Mouse (Mus musculus) liver, embryonic 13.5 days (tissue): Measurements from ENCODE around the gene Cyb5r2. TPM values are rescaled to one million over a fixed set of nuclear protein-coding genes. Genes with fewer than 3 reads are reported as not detected.

Experiments
- ATAC-seq: fragments of 200-750 bp; cut with Nextera tagmentation; 2 replicates; pipeline ENCODE4 v1.8.0; 2017; ENCODE audit warnings: low read depth, mild to moderate bottlenecking, moderate number of reproducible peaks, moderate library complexity
- DNase-seq: peaks from one replicate; pipeline ENCODE4 v3.0.0; 2022
- H3K27ac ChIP-seq: fragments of 300-500 bp; sonication (generic); 2 replicates; pipeline ENCODE4 v1.5.1; 2015; ENCODE audit warnings: moderate library complexity, mild to moderate bottlenecking, inconsistent platforms
- H3K27me3 ChIP-seq: fragments of 300-500 bp; sonication (generic); 2 replicates; pipeline ENCODE4 v1.6.1; 2015; ENCODE audit warnings: mild to moderate bottlenecking, inconsistent platforms
- H3K36me3 ChIP-seq: fragments of 300-500 bp; sonication (generic); 2 replicates; pipeline ENCODE4 v1.6.1; 2015; ENCODE audit warnings: mild to moderate bottlenecking, inconsistent platforms
- H3K4me1 ChIP-seq: fragments of 300-500 bp; sonication (generic); replicated peaks from 2 replicates; pipeline ENCODE4 v1.6.1; 2015; ENCODE audit warnings: inconsistent platforms
- H3K4me2 ChIP-seq: fragments of 300-500 bp; sonication (generic); 2 replicates; pipeline ENCODE4 v1.6.1; 2015; ENCODE audit warnings: inconsistent platforms, mild to moderate bottlenecking, moderate library complexity
- H3K4me3 ChIP-seq: fragments of 300-500 bp; sonication (generic); replicated peaks from 2 replicates; pipeline ENCODE4 v1.5.1; 2015; ENCODE audit warnings: mild to moderate bottlenecking, inconsistent platforms
- H3K9ac ChIP-seq: fragments of 300-500 bp; sonication (generic); 2 replicates; pipeline ENCODE4 v1.6.1; 2015; ENCODE audit warnings: mild to moderate bottlenecking, inconsistent platforms
- H3K9me3 ChIP-seq: fragments of 300-500 bp; sonication (generic); replicated peaks from 2 replicates; pipeline ENCODE4 v1.6.1; 2016; ENCODE audit warnings: inconsistent platforms
- WGBS: fragments of 180-500 bp; shearing (Covaris S2); methylation state at CpG from one replicate; pipeline ENCODE4 v1.1.7; 2015; ENCODE audit not compliant: insufficient replicate concordance; 5-methylcytosine and 5-hydroxymethylcytosine counted together
- polyA plus RNA-seq: library from polyadenylated mRNA; unstranded; fragments of >200 nt; fragmentation: Nextera tagmentation; extraction: Ambion mirVana; gene quantifications from 2 replicates; pipeline ENCODE4 v1.2.1, GENCODE M21; 2015

The Cyb5r2 gene
- polyA plus RNA-seq, 1 experiment from 2014 or later: 0.09 TPM

GRCm38 (mm10) chr7:107722536-107722935 is 35.3 kb downstream of the Cyb5r2 start:
- H3K4me1 ChIP-seq: no peaks in the 10 kb centered on the region
- no peak overlapping the region for H3K27ac ChIP-seq
- ATAC-seq: no peak
- H3K27me3 ChIP-seq: no peaks in the 10 kb centered on the region
- no peaks in the 10 kb centered on the region for H3K9me3 ChIP-seq
- no peak overlapping the region for H3K4me3 ChIP-seq
- no peak for DNase-seq
- WGBS: 77% methylated on average over 4 of the region's 4 CpGs
- H3K36me3 ChIP-seq: 0 out of 2 replicates have a peak, but pooled peaks cover 4% of the 10 kb centered on the region
- no peak overlapping the region for H3K9ac ChIP-seq
- H3K4me2 ChIP-seq: no peak overlapping the region

- no peak for DNase-seq
- no peaks in the 10 kb centered on the region for H3K9me3 ChIP-seq
- WGBS: 61% methylated on average over 1 of the region's 1 CpGs
These were observed 37.1 kb downstream of the Cyb5r2 start for GRCm38 (mm10) chr7:107720771-107721170.

GRCm38 (mm10) chr7:107714067-107714466 is 43.8 kb downstream of the Cyb5r2 start:
- Histone ChIP-seq H3K4me2 (no peak overlapping the region), H3K27ac (no peak overlapping the region), H3K9me3 (no peaks in the 10 kb centered on the region), H3K36me3 (no peaks in the 10 kb centered on the region), H3K4me3 (no peak overlapping the region), H3K9ac (no peak overlapping the region), H3K4me1 (no peaks in the 10 kb centered on the region), H3K27me3 (no peaks in the 10 kb centered on the region)
- WGBS: 73% methylated on average over 5 of the region's 5 CpGs
- DNase-seq (no peak), ATAC-seq (no peak)

More at GRCm38 (mm10) chr7:107720771-107721170, 37.1 kb downstream of the Cyb5r2 start:
- H3K4me1 ChIP-seq: no peaks in the 10 kb centered on the region
- H3K9ac ChIP-seq: no peak overlapping the region
- H3K36me3 ChIP-seq: 0 out of 2 replicates have a peak, but pooled peaks cover 3% of the 10 kb centered on the region
- no peak overlapping the region for H3K4me2 ChIP-seq
- no peak overlapping the region for H3K27ac ChIP-seq
- no peak for ATAC-seq
- no peak overlapping the region for H3K4me3 ChIP-seq
- H3K27me3 ChIP-seq: no peaks in the 10 kb centered on the region

GRCm38 (mm10) chr7:107712743-107713142 is 45.1 kb downstream of the Cyb5r2 start:
- WGBS: 61% methylated on average over 6 of the region's 6 CpGs
- Histone ChIP-seq H3K4me2 (no peak overlapping the region), H3K9me3 (no peaks in the 10 kb centered on the region), H3K9ac (no peak overlapping the region), H3K36me3 (no peaks in the 10 kb centered on the region), H3K4me3 (no peak overlapping the region), H3K27me3 (no peaks in the 10 kb centered on the region), H3K27ac (no peak overlapping the region), H3K4me1 (peaks cover 9% of the 10 kb centered on the region)
- DNase-seq: no peak
- no peak for ATAC-seq

- DNase-seq (peak; percentile 50), ATAC-seq (peak; percentile 89)
- no peaks in the 10 kb centered on the region for H3K36me3 ChIP-seq
- H3K27me3 ChIP-seq: no peaks in the 10 kb centered on the region
- H3K27ac ChIP-seq: no peak overlapping the region
- H3K4me2 ChIP-seq: peak overlapping the region; percentile 45
- no peaks in the 10 kb centered on the region for H3K9me3 ChIP-seq
- 1% methylated on average over 10 of the region's 10 CpGs for WGBS
- peak overlapping the region; percentile 10; the same call in 1 of the 2 replicates for H3K4me3 ChIP-seq
- H3K9ac ChIP-seq: no peak overlapping the region
- peaks cover 12% of the 10 kb centered on the region for H3K4me1 ChIP-seq
These were observed 49.2 kb downstream of the Cyb5r2 start for GRCm38 (mm10) chr7:107708491-107709112.

GRCm38 (mm10) chr7:107707650-107708049 is 50.2 kb downstream of the Cyb5r2 start:
- DNase-seq (no peak), ATAC-seq (no peak)
- Histone ChIP-seq H3K4me3 (no peak overlapping the region), H3K27me3 (no peaks in the 10 kb centered on the region), H3K9ac (no peak overlapping the region), H3K9me3 (no peaks in the 10 kb centered on the region), H3K27ac (no peak overlapping the region), H3K4me2 (no peak overlapping the region), H3K4me1 (peaks cover 12% of the 10 kb centered on the region), H3K36me3 (no peaks in the 10 kb centered on the region)
- WGBS: 37% methylated on average over 9 of the region's 9 CpGs

GRCm38 (mm10) chr7:107705941-107706340 is 51.9 kb downstream of the Cyb5r2 start:
- 58% methylated on average over 5 of the region's 5 CpGs for whole genome bisulfite sequencing
- no peaks in the 10 kb centered on the region for H3K36me3 ChIP-seq
- H3K4me1 ChIP-seq: peaks cover 12% of the 10 kb centered on the region
- DNase-seq (no peak), ATAC-seq (no peak)
- no peaks in the 10 kb centered on the region for H3K9me3 ChIP-seq
- H3K27me3 ChIP-seq: no peaks in the 10 kb centered on the region
- H3K27ac ChIP-seq: no peak overlapping the region
- no peak overlapping the region for H3K4me2 ChIP-seq
- no peak overlapping the region for H3K9ac ChIP-seq
- H3K4me3 ChIP-seq: no peak overlapping the region

GRCm38 (mm10) chr7:107702461-107703380 is 55.1 kb downstream of the Cyb5r2 start:
- Histone ChIP-seq H3K4me1 (peaks cover 3% of the 10 kb centered on the region; the same call in 1 of the 2 replicates), H3K9ac (no peak overlapping the region), H3K9me3 (no peaks in the 10 kb centered on the region), H3K27me3 (no peaks in the 10 kb centered on the region), H3K4me2 (no peak overlapping the region), H3K4me3 (no peak overlapping the region), H3K27ac (no peak overlapping the region), H3K36me3 (no peaks in the 10 kb centered on the region)
- DNase-seq: no peak
- 59% methylated on average over 13 of the region's 13 CpGs for WGBS
- ATAC-seq: no peak

- WGBS: 56% methylated on average over 5 of the region's 5 CpGs
- no peaks in the 10 kb centered on the region for H3K4me1 ChIP-seq
- no peaks in the 10 kb centered on the region for H3K9me3 ChIP-seq
- no peaks in the 10 kb centered on the region for H3K27me3 ChIP-seq
- no peak overlapping the region for H3K4me3 ChIP-seq
- no peak overlapping the region for H3K9ac ChIP-seq
- DNase-seq (no peak), ATAC-seq (no peak)
- H3K4me2 ChIP-seq: no peak overlapping the region
- H3K27ac ChIP-seq: no peak overlapping the region
- H3K36me3 ChIP-seq: no peaks in the 10 kb centered on the region
These were observed 57.2 kb downstream of the Cyb5r2 start for GRCm38 (mm10) chr7:107700646-107701045.

- 47% methylated on average over 1 of the region's 1 CpGs for WGBS
- no peaks in the 10 kb centered on the region for H3K4me1 ChIP-seq
- no peak overlapping the region for H3K9ac ChIP-seq
- no peak overlapping the region for H3K4me2 ChIP-seq
- no peaks in the 10 kb centered on the region for H3K9me3 ChIP-seq
- no peak for ATAC-seq
- no peak overlapping the region for H3K4me3 ChIP-seq
- no peak overlapping the region for H3K27ac ChIP-seq
- H3K36me3 ChIP-seq: no peaks in the 10 kb centered on the region
- DNase-seq: no peak
- H3K27me3 ChIP-seq: no peaks in the 10 kb centered on the region
These were observed 57.9 kb downstream of the Cyb5r2 start for GRCm38 (mm10) chr7:107699926-107700325.
